Mouse (Mus musculus) intestine, postnatal 0 days (tissue): ENCODE measurements at regions not wholly inside any gene's neighbourhood (a gene's known extent, or its start where the extent isn't known, plus 50 kb on each side); places are given as distances from the start of the nearest gene placed in this dataset.

Source experiments
- ATAC-seq: fragments of 200-750 bp; cut with Nextera tagmentation; 2 replicates; pipeline ENCODE4 v1.8.0; 2017; ENCODE audit warnings: mild to moderate bottlenecking, moderate TSS enrichment, moderate library complexity
- H3K27ac ChIP-seq: fragments of 300-500 bp; sonication (generic); 2 replicates; pipeline ENCODE4 v1.5.1; 2014; ENCODE audit warnings: mild to moderate bottlenecking, low read depth, low read length, moderate library complexity
- H3K27me3 ChIP-seq: fragments of 300-500 bp; sonication (generic); replicated peaks from 2 replicates; pipeline ENCODE4 v1.6.1; 2014; ENCODE audit warnings: low read length, mixed read lengths; ENCODE audit not compliant: control insufficient read depth, insufficient read depth
- H3K36me3 ChIP-seq: fragments of 300-500 bp; sonication (generic); 2 replicates; pipeline ENCODE4 v1.6.1; 2014; ENCODE audit warnings: mild to moderate bottlenecking, moderate library complexity; ENCODE audit not compliant: control insufficient read depth, insufficient read depth
- H3K4me1 ChIP-seq: fragments of 300-500 bp; sonication (generic); replicated peaks from 2 replicates; pipeline ENCODE4 v1.6.1; 2014; ENCODE audit warnings: antibody characterized with exemption, low read length, mixed read lengths; ENCODE audit not compliant: control insufficient read depth, insufficient read depth
- H3K4me2 ChIP-seq: fragments of 300-500 bp; sonication (generic); replicated peaks from 2 replicates; pipeline ENCODE4 v1.6.1; 2014; ENCODE audit warnings: low read depth, mild to moderate bottlenecking, moderate library complexity
- H3K4me3 ChIP-seq: fragments of 300-500 bp; sonication (generic); 2 replicates; pipeline ENCODE4 v1.5.1; 2014; ENCODE audit warnings: low read depth, low read length
- H3K9ac ChIP-seq: fragments of 300-500 bp; sonication (generic); 2 replicates; pipeline ENCODE4 v1.6.1; 2014; ENCODE audit warnings: mild to moderate bottlenecking, low read depth, low read length
- H3K9me3 ChIP-seq: fragments of 300-500 bp; sonication (generic); 2 replicates; pipeline ENCODE4 v1.6.1; 2016; ENCODE audit warnings: mixed run types; ENCODE audit not compliant: control insufficient read depth
- CTCF ChIP-seq: sonication (generic); IDR thresholded peaks from 2 replicates; pipeline ENCODE4 v1.5.1; 2016; ENCODE audit warnings: low read depth, mild to moderate bottlenecking, control low read depth, antibody characterized with exemption, moderate library complexity
- WGBS: fragments of 180-500 bp; shearing (Covaris S2); extraction: QIAGEN DNeasy Blood & Tissue Kit; methylation state at CpG from one replicate; pipeline ENCODE4 v1.1.7; 2014; 5-methylcytosine and 5-hydroxymethylcytosine counted together

- no peak for ATAC-seq
- Histone ChIP-seq H3K9me3 (no peaks in the 10 kb centered on the region), H3K4me3 (no peak overlapping the region), H3K4me1 (0 out of 2 replicates have a peak, but pooled peaks cover 4% of the 10 kb centered on the region), H3K27ac (no peak overlapping the region), H3K9ac (no peak overlapping the region), H3K4me2 (no peak overlapping the region), H3K27me3 (no peaks in the 10 kb centered on the region), H3K36me3 (no peaks in the 10 kb centered on the region)
- TF ChIP-seq CTCF, result no peak
- 11% methylated on average over 8 of the region's 8 CpGs for WGBS
Observed at GRCm38 (mm10) chr7:136342822-136343221, 551.6 kb upstream of the Mgmt start.

GRCm38 (mm10) chr7:136343494-136343893 is 550.9 kb upstream of the Mgmt start:
- no peaks in the 10 kb centered on the region for H3K27me3 ChIP-seq
- H3K9ac ChIP-seq, result no peak overlapping the region
- H3K4me3 ChIP-seq, result no peak overlapping the region
- no peak overlapping the region for H3K27ac ChIP-seq
- no peaks in the 10 kb centered on the region for H3K36me3 ChIP-seq
- no peak for ATAC-seq
- TF ChIP-seq CTCF, result no peak
- H3K9me3 ChIP-seq, result no peaks in the 10 kb centered on the region
- no peak overlapping the region for H3K4me2 ChIP-seq
- H3K4me1 ChIP-seq, result 0 out of 2 replicates have a peak, but pooled peaks cover 4% of the 10 kb centered on the region
- WGBS, result 80% methylated on average over 4 of the region's 4 CpGs

- Histone ChIP-seq H3K4me3 (no peak overlapping the region), H3K27ac (no peak overlapping the region), H3K9me3 (no peaks in the 10 kb centered on the region), H3K36me3 (no peaks in the 10 kb centered on the region), H3K4me2 (no peak overlapping the region), H3K9ac (no peak overlapping the region), H3K27me3 (no peaks in the 10 kb centered on the region), H3K4me1 (0 out of 2 replicates have a peak, but pooled peaks cover 4% of the 10 kb centered on the region)
- no peak for TF ChIP-seq CTCF
- WGBS, result 57% methylated on average over 3 of the region's 3 CpGs
- ATAC-seq, result no peak
Observed at GRCm38 (mm10) chr7:136345051-136345450, 549.4 kb upstream of the Mgmt start.

GRCm38 (mm10) chr7:136346531-136346930 is 547.9 kb upstream of the Mgmt start:
- WGBS, result 59% methylated on average over 4 of the region's 4 CpGs
- no peaks in the 10 kb centered on the region for H3K27me3 ChIP-seq
- ATAC-seq, result no peak
- no peak overlapping the region for H3K4me3 ChIP-seq
- H3K4me1 ChIP-seq, result 0 out of 2 replicates have a peak, but pooled peaks cover 4% of the 10 kb centered on the region
- H3K9me3 ChIP-seq, result no peaks in the 10 kb centered on the region
- H3K9ac ChIP-seq, result no peak overlapping the region
- no peaks in the 10 kb centered on the region for H3K36me3 ChIP-seq
- no peak overlapping the region for H3K27ac ChIP-seq
- TF ChIP-seq CTCF, result no peak
- no peak overlapping the region for H3K4me2 ChIP-seq

- no peak overlapping the region for H3K4me2 ChIP-seq
- H3K27me3 ChIP-seq, result no peaks in the 10 kb centered on the region
- no peak for TF ChIP-seq CTCF
- H3K9me3 ChIP-seq, result no peaks in the 10 kb centered on the region
- 31% methylated on average over 1 of the region's 1 CpGs for WGBS
- H3K4me3 ChIP-seq, result no peak overlapping the region
- no peaks in the 10 kb centered on the region for H3K4me1 ChIP-seq
- ATAC-seq, result no peak
- no peak overlapping the region for H3K27ac ChIP-seq
- no peaks in the 10 kb centered on the region for H3K36me3 ChIP-seq
- H3K9ac ChIP-seq, result no peak overlapping the region
Observed at GRCm38 (mm10) chr7:136348309-136348708, 546.1 kb upstream of the Mgmt start.

GRCm38 (mm10) chr7:136349651-136350050 is 544.8 kb upstream of the Mgmt start:
- Histone ChIP-seq H3K4me1 (no peaks in the 10 kb centered on the region), H3K4me2 (no peak overlapping the region), H3K9me3 (no peaks in the 10 kb centered on the region), H3K36me3 (no peaks in the 10 kb centered on the region), H3K4me3 (no peak overlapping the region), H3K27me3 (no peaks in the 10 kb centered on the region), H3K27ac (no peak overlapping the region), H3K9ac (no peak overlapping the region)
- TF ChIP-seq CTCF, result no peak
- no peak for ATAC-seq
- 93% methylated on average over 14 of the region's 14 CpGs for WGBS

- Histone ChIP-seq H3K27ac (no peak overlapping the region), H3K9ac (no peak overlapping the region), H3K9me3 (no peaks in the 10 kb centered on the region), H3K4me3 (no peak overlapping the region), H3K4me2 (no peak overlapping the region), H3K27me3 (no peaks in the 10 kb centered on the region), H3K4me1 (no peaks in the 10 kb centered on the region), H3K36me3 (no peaks in the 10 kb centered on the region)
- TF ChIP-seq CTCF, result no peak
- ATAC-seq, result no peak
- 62% methylated on average over 7 of the region's 7 CpGs for WGBS
Observed at GRCm38 (mm10) chr7:136357011-136357410, 537.4 kb upstream of the Mgmt start.
